In the genomic region with DNA sequence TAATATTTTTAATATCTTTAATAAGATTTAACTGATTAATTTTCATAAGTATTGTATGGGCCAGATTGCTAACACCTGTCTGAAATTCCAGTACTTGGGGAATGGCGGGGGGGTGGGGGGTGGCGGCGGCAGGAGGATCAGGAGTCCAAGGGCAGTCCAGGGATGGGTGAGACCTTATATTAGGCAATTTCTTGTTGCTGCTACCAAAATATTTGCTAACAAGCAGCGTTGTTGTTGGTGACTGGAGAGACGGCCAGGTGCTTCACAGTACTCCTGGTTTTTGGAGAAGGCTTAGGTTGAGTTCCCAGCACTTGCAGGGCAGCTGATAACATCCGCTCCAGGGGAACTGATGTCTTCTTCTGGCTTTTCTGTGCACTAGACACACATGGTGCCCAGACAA, we compare ENCODE assay signal across 19 mouse cellular contexts. TPM values are rescaled to one million over a fixed set of nuclear protein-coding genes. Genes with fewer than 3 reads are reported as not detected.
A peak's percentile ranks its signal among the peaks of the same experiment; 100 is the strongest.
DNase-seq lines count a peak whose midpoint lies in the region; ATAC-seq and TF ChIP-seq lines count a peak whose summit lies in the region.
"Had no signal": no experiment of that assay in that cellular context is flagged by ENCODE, and none has a peak within 500 bp of the region (broad histone marks: within the 10 kb centered on the region; RNA-seq: fewer than 3 reads in every experiment).

No protein-coding gene starts in this region.

- H3K36me3 ChIP-seq in liver, adult 2 months (ENCODE audit: control insufficient read depth, insufficient read depth, low read length), result peaks cover 3% of the 10 kb centered on the region; the same call in 1 of the 2 replicates
- H3K36me3 ChIP-seq in liver, embryonic 12.5 days, result peaks cover 40% of the 10 kb centered on the region
- peaks cover 16% of the 10 kb centered on the region for H3K36me3 ChIP-seq in liver, postnatal 0 days (replicated peaks; ENCODE audit: insufficient read depth, low read length)
- peaks cover 5% of the 10 kb centered on the region for H3K36me3 ChIP-seq in liver, embryonic 11.5 days (ENCODE audit: control insufficient read depth, insufficient read depth, low read length)

- peaks cover 3% of the 10 kb centered on the region for H3K4me1 ChIP-seq in liver, adult 2 months (ENCODE audit: control insufficient read depth, insufficient read depth, low read length)
- peaks cover 3% of the 10 kb centered on the region; the same call in 1 of the 2 replicates for H3K4me1 ChIP-seq in liver, embryonic 12.5 days
- peaks cover 3% of the 10 kb centered on the region for H3K4me1 ChIP-seq in liver, postnatal 0 days (ENCODE audit: insufficient read depth)
- 0 out of 2 replicates have a peak, but pooled peaks cover 2% of the 10 kb centered on the region for H3K4me1 ChIP-seq in liver, embryonic 11.5 days (replicated peaks; ENCODE audit: control insufficient read depth, insufficient read depth, low read length)

- 32% methylated on average over 6 of the region's 6 CpGs for WGBS in liver, adult 2 months
- WGBS in liver, embryonic 12.5 days (ENCODE audit: insufficient replicate concordance), result 74% methylated on average over 6 of the region's 6 CpGs
- WGBS in liver, postnatal 0 days (ENCODE audit: insufficient replicate concordance), result 75% methylated on average over 6 of the region's 6 CpGs
- 88% methylated on average over 6 of the region's 6 CpGs for WGBS in liver, embryonic 11.5 days

- no peak overlapping the region for H3K4me2 ChIP-seq in liver, embryonic 12.5 days
- H3K4me2 ChIP-seq in liver, postnatal 0 days (ENCODE audit: low read depth, low read length), result no peak overlapping the region
- H3K4me2 ChIP-seq in liver, embryonic 11.5 days, result no peak overlapping the region

- peak; percentile 85 for DNase-seq in liver, adult 2 months (ENCODE audit: extremely low read depth, low read depth, low spot score)
- peak; percentile 34 for DNase-seq in liver, postnatal 0 days
- no peak for DNase-seq in liver, embryonic 11.5 days (ENCODE audit: low spot score)
- DNase-seq: adrenal gland, adult 2 months; adrenal gland, adult 8-10 months; adrenal gland, postnatal 10 days; adrenal gland, postnatal 14 days; adrenal gland, postnatal 25 days; adrenal gland, postnatal 36 days; B cell, adult 2 months; cerebellum, adult 11 months; cerebellum, adult 11-12 months; cerebellum, adult 18-20 months had no signal

- no peak for TF ChIP-seq EP300 in liver, postnatal 0 days (IDR thresholded peaks at IDR 0.05; ENCODE audit: low read depth)

- H3K9me3 ChIP-seq in liver, embryonic 12.5 days (replicated peaks), result no peaks in the 10 kb centered on the region
- H3K9me3 ChIP-seq in liver, postnatal 0 days (ENCODE audit: low read length), result no peaks in the 10 kb centered on the region
- H3K9me3 ChIP-seq in liver, embryonic 11.5 days (ENCODE audit: control insufficient read depth, low read length), result no peaks in the 10 kb centered on the region
- H3K9me3 ChIP-seq: G1E had no signal

- no peak overlapping the region for H3K4me3 ChIP-seq in liver, adult 2 months (ENCODE audit: insufficient read depth, low read depth, low read length)
- H3K4me3 ChIP-seq in liver, embryonic 12.5 days, result no peak overlapping the region
- H3K4me3 ChIP-seq in liver, postnatal 0 days (ENCODE audit: low read depth, low read length), result no peak overlapping the region
- H3K4me3 ChIP-seq in liver, embryonic 11.5 days (ENCODE audit: low read depth, low read length), result no peak overlapping the region

- no peaks in the 10 kb centered on the region for H3K27me3 ChIP-seq in liver, adult 2 months (ENCODE audit: control insufficient read depth, insufficient read depth, low read length)
- no peaks in the 10 kb centered on the region for H3K27me3 ChIP-seq in liver, embryonic 12.5 days (replicated peaks)
- no peaks in the 10 kb centered on the region for H3K27me3 ChIP-seq in liver, postnatal 0 days (ENCODE audit: insufficient read depth, low read length)
- no peaks in the 10 kb centered on the region for H3K27me3 ChIP-seq in liver, embryonic 11.5 days (replicated peaks; ENCODE audit: control insufficient read depth, insufficient read depth, low read length)
- H3K27me3 ChIP-seq: CH12.LX, Patski had no signal

- H3K9ac ChIP-seq in liver, adult 2 months (ENCODE audit: low read depth, low read length), result no peak overlapping the region
- H3K9ac ChIP-seq in liver, embryonic 12.5 days, result no peak overlapping the region
- no peak overlapping the region for H3K9ac ChIP-seq in liver, postnatal 0 days (replicated peaks)
- no peak overlapping the region for H3K9ac ChIP-seq in liver, embryonic 11.5 days (ENCODE audit: low read depth, low read length)

- TF ChIP-seq CTCF in liver, adult 2 months (IDR thresholded peaks at IDR 0.05; ENCODE audit: low read depth, low read length), result no peak
- no peak for TF ChIP-seq CTCF in liver, postnatal 0 days (IDR thresholded peaks at IDR 0.05; ENCODE audit: low read depth)

- no peaks in the 10 kb centered on the region for H3K79me2 ChIP-seq in liver, adult 2 months (ENCODE audit: control insufficient read depth, insufficient read depth, low read length)

- peak overlapping the region; percentile 35 for H3K27ac ChIP-seq in liver, adult 2 months (replicated peaks; ENCODE audit: insufficient read depth, low read depth, low read length)
- no peak overlapping the region for H3K27ac ChIP-seq in liver, embryonic 12.5 days
- H3K27ac ChIP-seq in liver, postnatal 0 days (ENCODE audit: low read depth), result peak overlapping the region; percentile 46; the same call in 1 of the 2 replicates
- H3K27ac ChIP-seq in liver, embryonic 11.5 days (ENCODE audit: low read depth, low read length), result no peak overlapping the region

- TF ChIP-seq POLR2A in liver, adult 2 months (IDR thresholded peaks at IDR 0.05; ENCODE audit: extremely low read depth, insufficient read depth, low read length), result no peak

- no peak for ATAC-seq in liver, embryonic 12.5 days
- peak; percentile 77 for ATAC-seq in liver, postnatal 0 days
- no peak for ATAC-seq in liver, embryonic 11.5 days (replicated peaks; ENCODE audit: low FRiP score)
- ATAC-seq: activated CD4-positive, CD25-positive, alpha-beta regulatory T cell, adult 4 months; CD4-positive, CD25-positive, alpha-beta regulatory T cell, adult 4 months; Patski had no signal

RNA-seq across cellular contexts. Expression of gene Bbc3, which starts 12.3 kb away (rescaled TPM):
- 6.0 and 7.2 TPM in 2 replicates for total RNA-seq in liver, adult 2 months (2014; rRNA removed)
- 15.2 and 27.9 TPM in 2 replicates for polyA plus RNA-seq in liver, adult 2 months (2012; rRNA removed)
- polyA plus RNA-seq in liver, embryonic 12.5 days (2016; fragmentation: Nextera tagmentation; extraction: Ambion mirVana), result 5.9 and 7.6 TPM in 2 replicates
- 3.7 and 4.1 TPM in 2 replicates for polyA plus RNA-seq in liver, postnatal 0 days (2015; fragmentation: Nextera tagmentation; extraction: Ambion mirVana)
- 4.7 and 6.4 TPM in 2 replicates for polyA plus RNA-seq in liver, embryonic 11.5 days (2014; fragmentation: Nextera tagmentation; extraction: Ambion mirVana)

RNA-seq across cellular contexts. Expression of gene Ccdc9, which starts 33.9 kb away (rescaled TPM):
- total RNA-seq in liver, adult 2 months (2014; rRNA removed), result 14.4 and 20.7 TPM in 2 replicates
- 10.7 and 16.2 TPM in 2 replicates for polyA plus RNA-seq in liver, adult 2 months (2012; rRNA removed)
- 29.7 and 30.0 TPM in 2 replicates for polyA plus RNA-seq in liver, embryonic 12.5 days (2016; fragmentation: Nextera tagmentation; extraction: Ambion mirVana)
- 5.7 and 8.8 TPM in 2 replicates for polyA plus RNA-seq in liver, postnatal 0 days (2015; fragmentation: Nextera tagmentation; extraction: Ambion mirVana)
- polyA plus RNA-seq in liver, embryonic 11.5 days (2014; fragmentation: Nextera tagmentation; extraction: Ambion mirVana), result 21.7 and 25.3 TPM in 2 replicates

RNA-seq across cellular contexts. Expression of gene Inafm1, which starts 47.1 kb away (rescaled TPM):
- 1.9 and 2.8 TPM in 2 replicates for total RNA-seq in liver, adult 2 months (2014; rRNA removed)
- 8.0 and 8.8 TPM in 2 replicates for polyA plus RNA-seq in liver, adult 2 months (2012; rRNA removed)
- 8.6 and 8.8 TPM in 2 replicates for polyA plus RNA-seq in liver, embryonic 12.5 days (2016; fragmentation: Nextera tagmentation; extraction: Ambion mirVana)
- 7.5 and 8.4 TPM in 2 replicates for polyA plus RNA-seq in liver, postnatal 0 days (2015; fragmentation: Nextera tagmentation; extraction: Ambion mirVana)
- polyA plus RNA-seq in liver, embryonic 11.5 days (2014; fragmentation: Nextera tagmentation; extraction: Ambion mirVana), result 9.3 and 10.6 TPM in 2 replicates

Comparison
In these comparisons a context has a peak if more than half of its experiments do, and no peak if none do; other contexts are left out.
1. H3K27ac ChIP-seq: peak in liver, adult 2 months (single experiment) and liver, postnatal 0 days (single experiment); none in liver, embryonic 12.5 days (single experiment) and liver, embryonic 11.5 days (single experiment).